Mouse (Mus musculus) MEL (cell line): ENCODE results near the gene Stk26. TPM values are rescaled to one million over a fixed set of nuclear protein-coding genes. Genes with fewer than 3 reads are reported as not detected.

Experiments used
- DNase-seq: peaks from one replicate; pipeline ENCODE4 v3.0.0; 2011; ENCODE audit warnings: low read depth, low spot score
- H3K27ac ChIP-seq: 2 replicates; pipeline ENCODE4 v1.5.1; 2012; ENCODE audit warnings: low read depth, mild to moderate bottlenecking, control low read depth, low read length, moderate library complexity; ENCODE audit not compliant: control insufficient read depth
- H3K27me3 ChIP-seq, 2 experiments: fragments of 150-350 bp in 1 of 2; sonication (generic) in 1 of 2; 2 replicates each; pipeline ENCODE4 v1.6.1; 2012; ENCODE audit warnings: low read length in 2 of 2, mild to moderate bottlenecking in 2 of 2, improper control_type of control experiment in 1 of 2, moderate library complexity in 1 of 2; ENCODE audit not compliant: insufficient read depth in 2 of 2, control insufficient read depth in 1 of 2
- H3K36me3 ChIP-seq, 2 experiments: 2 replicates each; pipeline ENCODE4 v1.6.1; 2012 to 2014; ENCODE audit warnings: low read length in 2 of 2, improper control_type of control experiment in 1 of 2, inconsistent platforms in 1 of 2, mild to moderate bottlenecking in 1 of 2; ENCODE audit not compliant: insufficient read depth in 2 of 2, control insufficient read depth in 1 of 2
- H3K4me1 ChIP-seq, 2 experiments: fragments of 150-350 bp in 1 of 2; sonication (generic) in 1 of 2; 2 replicates each; pipeline ENCODE4 v1.6.1; 2012; ENCODE audit warnings: low read length in 2 of 2, improper control_type of control experiment in 1 of 2, mild to moderate bottlenecking in 1 of 2; ENCODE audit not compliant: insufficient read depth in 2 of 2, control insufficient read depth in 1 of 2
- H3K4me3 ChIP-seq, 2 experiments: fragments of 150-350 bp in 1 of 2; sonication (generic) in 1 of 2; 2 replicates each; pipeline ENCODE4 v1.5.1; 2012; ENCODE audit warnings: low read depth in 2 of 2, low read length in 2 of 2, mild to moderate bottlenecking in 2 of 2, moderate library complexity in 2 of 2, control low read depth in 1 of 2, improper control_type of control experiment in 1 of 2; ENCODE audit not compliant: control insufficient read depth in 1 of 2, insufficient read depth in 1 of 2
- H3K79me2 ChIP-seq: 2 replicates; pipeline ENCODE4 v1.6.1; 2012; ENCODE audit warnings: mild to moderate bottlenecking, low read length, moderate library complexity; ENCODE audit not compliant: control insufficient read depth, poor library complexity, insufficient read depth
- H3K9ac ChIP-seq: 2 replicates; pipeline ENCODE4 v1.6.1; 2012; ENCODE audit warnings: low read depth, mild to moderate bottlenecking, control low read depth, low read length, moderate library complexity; ENCODE audit not compliant: control insufficient read depth, poor library complexity, severe bottlenecking
- H3K9me3 ChIP-seq: fragments of 150-350 bp; sonication (generic); replicated peaks from 2 replicates; pipeline ENCODE4 v1.6.1; 2012; ENCODE audit warnings: mild to moderate bottlenecking, low read length, improper control_type of control experiment, moderate library complexity; ENCODE audit not compliant: insufficient read depth
- CHD2 ChIP-seq: IDR thresholded peaks from 2 replicates; pipeline ENCODE4 v1.6.1; 2011; ENCODE audit warnings: low read length, improper control_type of control experiment
- CTCF ChIP-seq, 3 experiments: IDR thresholded peaks in 2 of 3; conservative IDR thresholded peaks in 1 of 3; 2 replicates each; pipeline ENCODE4 v1.5.1; 2011 to 2012; ENCODE audit warnings: low read length in 3 of 3, low read depth in 2 of 3, mild to moderate bottlenecking in 2 of 3, improper control_type of control experiment in 1 of 3, inconsistent platforms in 1 of 3, mixed read lengths in 1 of 3, moderate library complexity in 1 of 3; ENCODE audit not compliant: control insufficient read depth in 1 of 3, insufficient read depth in 1 of 3, poor library complexity in 1 of 3, severe bottlenecking in 1 of 3
- E2F4 ChIP-seq: IDR thresholded peaks from 2 replicates; pipeline ENCODE4 v1.6.1; 2011; ENCODE audit warnings: low read depth, low read length, improper control_type of control experiment, borderline replicate concordance
- EP300 ChIP-seq, 2 experiments: IDR thresholded peaks; 2 replicates each; pipeline ENCODE4 v1.6.1; 2011; ENCODE audit warnings: improper control_type of control experiment in 2 of 2, low read length in 2 of 2, low read depth in 1 of 2, mild to moderate bottlenecking in 1 of 2
- ETS1 ChIP-seq: IDR thresholded peaks from 2 replicates; pipeline ENCODE4 v1.6.1; 2012; ENCODE audit warnings: low read depth, mild to moderate bottlenecking, inconsistent platforms, low read length, improper control_type of control experiment, moderate library complexity
- HCFC1 ChIP-seq: IDR thresholded peaks from 2 replicates; pipeline ENCODE4 v1.6.1; 2012; ENCODE audit warnings: low read depth, mild to moderate bottlenecking, inconsistent platforms, low read length, improper control_type of control experiment, moderate library complexity
- KAT2A ChIP-seq: conservative IDR thresholded peaks from 2 replicates; pipeline ENCODE4 v1.6.1; 2012; ENCODE audit warnings: low read depth, low read length, improper control_type of control experiment, inconsistent platforms
- MAFK ChIP-seq: IDR thresholded peaks from 2 replicates; pipeline ENCODE4 v1.6.1; 2011; ENCODE audit warnings: low read depth, mild to moderate bottlenecking, low read length, improper control_type of control experiment, borderline replicate concordance
- MEF2A ChIP-seq: IDR thresholded peaks from 2 replicates; pipeline ENCODE4 v1.6.1; 2014; ENCODE audit warnings: low read depth, mild to moderate bottlenecking, inconsistent platforms, low read length, improper control_type of control experiment; ENCODE audit not compliant: poor library complexity, insufficient replicate concordance, severe bottlenecking; ENCODE audit errors: extremely low read depth
- MXI1 ChIP-seq: IDR thresholded peaks from 2 replicates; pipeline ENCODE4 v1.6.1; 2011; ENCODE audit warnings: mild to moderate bottlenecking, low read depth, low read length, improper control_type of control experiment
- MYC ChIP-seq: IDR thresholded peaks from 2 replicates; pipeline ENCODE4 v1.6.1; 2011; ENCODE audit warnings: low read depth, mild to moderate bottlenecking, low read length, improper control_type of control experiment, moderate library complexity
- NRF1 ChIP-seq: IDR thresholded peaks from 2 replicates; pipeline ENCODE4 v1.6.1; 2014; ENCODE audit warnings: low read depth, mild to moderate bottlenecking, inconsistent platforms, low read length, improper control_type of control experiment, moderate library complexity; ENCODE audit not compliant: poor library complexity, insufficient read depth, severe bottlenecking
- POLR2A ChIP-seq, 2 experiments: IDR thresholded peaks; 2 replicates each; pipeline ENCODE4 v1.6.1; 2011 to 2012; ENCODE audit warnings: low read length in 2 of 2, mild to moderate bottlenecking in 2 of 2, control low read depth in 1 of 2, improper control_type of control experiment in 1 of 2, low read depth in 1 of 2, moderate library complexity in 1 of 2; ENCODE audit not compliant: control insufficient read depth in 1 of 2, insufficient read depth in 1 of 2, poor library complexity in 1 of 2
- RAD21 ChIP-seq: IDR thresholded peaks from 2 replicates; pipeline ENCODE4 v1.6.1; 2011; ENCODE audit warnings: mild to moderate bottlenecking, low read depth, low read length, improper control_type of control experiment
- SMC3 ChIP-seq: IDR thresholded peaks from 2 replicates; pipeline ENCODE4 v1.6.1; 2011; ENCODE audit warnings: low read depth, low read length, improper control_type of control experiment
- TAL1 ChIP-seq: IDR thresholded peaks from 2 replicates; pipeline ENCODE4 v1.6.1; 2012; ENCODE audit warnings: mild to moderate bottlenecking, inconsistent platforms, low read length, moderate library complexity, mixed read lengths
- TBP ChIP-seq: IDR thresholded peaks from 2 replicates; pipeline ENCODE4 v1.8.0; 2011; ENCODE audit warnings: low read depth, low read length, improper control_type of control experiment
- UBTF ChIP-seq: IDR thresholded peaks from 2 replicates; pipeline ENCODE4 v1.6.1; 2012; ENCODE audit warnings: low read depth, mild to moderate bottlenecking, inconsistent platforms, low read length, improper control_type of control experiment, moderate library complexity, borderline replicate concordance; ENCODE audit not compliant: insufficient read depth
- USF1 ChIP-seq: IDR thresholded peaks from 2 replicates; pipeline ENCODE4 v1.6.1; 2014; ENCODE audit warnings: low read depth, mild to moderate bottlenecking, inconsistent platforms, low read length, improper control_type of control experiment, moderate library complexity
- polyA plus RNA-seq, 2 experiments: library from polyadenylated mRNA; stranded (reverse) in 1 of 2; unstranded in 1 of 2; fragments of >175 nt in 1 of 2; fragments of >200 nt in 1 of 2; gene quantifications; 2 replicates each; pipeline versions ENCODE4 v1.2.1 to v1.2.4; 2012; ENCODE audit warnings: low replicate concordance in 2 of 2, low read depth in 1 of 2; ENCODE audit not compliant: insufficient read length in 2 of 2, insufficient read depth in 1 of 2, missing spikeins in 1 of 2
- total RNA-seq: library from RNA; depleted of rRNA; stranded (reverse); fragments of 300-350 nt; gene quantifications from 2 replicates; pipeline ENCODE4 v1.2.3, GENCODE M21; 2012

Gene Stk26
- total and polyA plus RNA-seq, 3 experiments = 8.7 to 10.6 TPM; not detected in 1

- Histone ChIP-seq H3K9ac (no peak overlapping the region), H3K27me3 (no peaks in the 10 kb centered on the region)
- TF ChIP-seq KAT2A (no peak), NRF1 (no peak), ETS1 (no peak), SMC3 (no peak), RAD21 (no peak), E2F4 (no peak), MAFK (no peak), TAL1 (no peak), CHD2 (no peak), MYC (no peak), USF1 (no peak), POLR2A (IDR thresholded peaks at IDR 0.05; ENCODE audit: control insufficient read depth in 1 of 2, insufficient read depth in 1 of 2, low read depth in 1 of 2, low read length in 2 of 2, poor library complexity in 1 of 2) (no peak), HCFC1 (no peak), CTCF (IDR thresholded peaks at IDR 0.05 in 2 of 3, conservative IDR thresholded peaks at IDR 0.05 in 1 of 3; ENCODE audit: control insufficient read depth in 1 of 3, insufficient read depth in 1 of 3, low read depth in 2 of 3, low read length in 3 of 3, poor library complexity in 1 of 3, severe bottlenecking in 1 of 3) (no peak), UBTF (no peak)
- TF ChIP-seq, all 39 proteins: peak for 0
- H3K27ac ChIP-seq = no peak overlapping the region
- no peaks in the 10 kb centered on the region for H3K9me3 ChIP-seq
- peaks cover 0 to 2% of the 10 kb centered on the region in 2 experiments; a peak in 1 of 4 replicates for H3K4me1 ChIP-seq
- peak; percentile 14 for DNase-seq
- H3K36me3 ChIP-seq = no peaks in the 10 kb centered on the region; a peak in 1 of 4 replicates
- no peaks in the 10 kb centered on the region for H3K79me2 ChIP-seq
- no peak overlapping the region for H3K4me3 ChIP-seq
Observed at GRCm38 (mm10) chrX:50797798-50798197, 43.0 kb upstream of the Stk26 start.

GRCm38 (mm10) chrX:50798571-50798970 lies 42.3 kb upstream of the Stk26 start:
- Histone ChIP-seq H3K9ac (no peak overlapping the region), H3K27ac (no peak overlapping the region), H3K27me3 (no peaks in the 10 kb centered on the region), H3K36me3 (no peaks in the 10 kb centered on the region; a peak in 1 of 4 replicates), H3K4me1 (peaks cover 0 to 2% of the 10 kb centered on the region in 2 experiments; a peak in 1 of 4 replicates), H3K79me2 (no peaks in the 10 kb centered on the region), H3K9me3 (no peaks in the 10 kb centered on the region), H3K4me3 (no peak overlapping the region)
- DNase-seq = no peak
- TF ChIP-seq USF1 (no peak), MAFK (no peak), NRF1 (no peak), TBP (no peak), UBTF (no peak), ETS1 (no peak), MXI1 (no peak), MEF2A (no peak), KAT2A (no peak), MYC (no peak), EP300 (IDR thresholded peaks at IDR 0.05; ENCODE audit: low read depth in 1 of 2, low read length in 2 of 2) (no peak)
